Mouse (Mus musculus): ENCODE measurements around the gene Cnih1. TPM values are rescaled to one million over a fixed set of nuclear protein-coding genes. Genes with fewer than 3 reads are reported as not detected.
"Not testable (repeated sequence)": the region's sequence is repeated elsewhere in the genome, so short reads cannot be mapped to it uniquely, and the experiment has no call there.

Gene Cnih1
- polyA plus RNA-seq, 1 experiment from 2014 or later = 218 TPM

GRCm38 (mm10) chr14:46819961-46820360 is 31.8 kb upstream of the Cnih1 start:
- H3K4me3 ChIP-seq (ENCODE audit: low read depth, low read length); H3K27me3 ChIP-seq (ENCODE audit: control insufficient read depth, insufficient read depth, low read length); H3K4me2 ChIP-seq (ENCODE audit: low read depth, low read length); H3K9ac ChIP-seq (replicated peaks; ENCODE audit: low read depth, low read length); H3K4me1 ChIP-seq (ENCODE audit: control insufficient read depth, insufficient read depth, low read length); H3K36me3 ChIP-seq (ENCODE audit: control insufficient read depth, insufficient read depth, low read length); H3K9me3 ChIP-seq (ENCODE audit: control insufficient read depth, low read length); ATAC-seq (ENCODE audit: low read depth); H3K27ac ChIP-seq (ENCODE audit: low read depth, low read length): not testable (repeated sequence)
- 91% methylated on average over 5 of the region's 6 CpGs for WGBS

- 93% methylated on average over 7 of the region's 7 CpGs for WGBS
- ATAC-seq (ENCODE audit: low read depth) = no peak
- Histone ChIP-seq H3K27ac (ENCODE audit: low read depth, low read length) (no peak overlapping the region), H3K36me3 (ENCODE audit: control insufficient read depth, insufficient read depth, low read length) (peaks cover 4% of the 10 kb centered on the region; the same call in 1 of the 2 replicates), H3K4me1 (ENCODE audit: control insufficient read depth, insufficient read depth, low read length) (peaks cover 10% of the 10 kb centered on the region), H3K4me2 (ENCODE audit: low read depth, low read length) (no peak overlapping the region), H3K9ac (replicated peaks; ENCODE audit: low read depth, low read length) (no peak overlapping the region), H3K9me3 (ENCODE audit: control insufficient read depth, low read length) (no peaks in the 10 kb centered on the region), H3K4me3 (ENCODE audit: low read depth, low read length) (no peak overlapping the region), H3K27me3 (ENCODE audit: control insufficient read depth, insufficient read depth, low read length) (no peaks in the 10 kb centered on the region)
These were observed 30.5 kb upstream of the Cnih1 start for GRCm38 (mm10) chr14:46818743-46819142.

- Histone ChIP-seq H3K36me3 (ENCODE audit: control insufficient read depth, insufficient read depth, low read length) (peaks cover 6% of the 10 kb centered on the region; the same call in 1 of the 2 replicates), H3K9me3 (ENCODE audit: control insufficient read depth, low read length) (no peaks in the 10 kb centered on the region), H3K4me3 (ENCODE audit: low read depth, low read length) (no peak overlapping the region), H3K9ac (replicated peaks; ENCODE audit: low read depth, low read length) (no peak overlapping the region), H3K27me3 (ENCODE audit: control insufficient read depth, insufficient read depth, low read length) (no peaks in the 10 kb centered on the region), H3K27ac (ENCODE audit: low read depth, low read length) (no peak overlapping the region), H3K4me2 (ENCODE audit: low read depth, low read length) (no peak overlapping the region), H3K4me1 (ENCODE audit: control insufficient read depth, insufficient read depth, low read length) (peaks cover 10% of the 10 kb centered on the region)
- no peak for ATAC-seq (ENCODE audit: low read depth)
- WGBS = 95% methylated on average over 8 of the region's 8 CpGs
These were observed 28.9 kb upstream of the Cnih1 start for GRCm38 (mm10) chr14:46816916-46817622.

GRCm38 (mm10) chr14:46815640-46816039 is 27.4 kb upstream of the Cnih1 start:
- H3K9me3 ChIP-seq (ENCODE audit: control insufficient read depth, low read length) = no peaks in the 10 kb centered on the region
- peaks cover 12% of the 10 kb centered on the region for H3K36me3 ChIP-seq (ENCODE audit: control insufficient read depth, insufficient read depth, low read length)
- 89% methylated on average over 6 of the region's 6 CpGs for WGBS
- no peak overlapping the region for H3K9ac ChIP-seq (replicated peaks; ENCODE audit: low read depth, low read length)
- no peak overlapping the region for H3K4me2 ChIP-seq (ENCODE audit: low read depth, low read length)
- no peak overlapping the region for H3K27ac ChIP-seq (ENCODE audit: low read depth, low read length)
- no peak overlapping the region for H3K4me3 ChIP-seq (ENCODE audit: low read depth, low read length)
- no peak for ATAC-seq (ENCODE audit: low read depth)
- no peaks in the 10 kb centered on the region for H3K27me3 ChIP-seq (ENCODE audit: control insufficient read depth, insufficient read depth, low read length)
- peaks cover 3% of the 10 kb centered on the region for H3K4me1 ChIP-seq (ENCODE audit: control insufficient read depth, insufficient read depth, low read length)

- WGBS = 88% methylated on average over 3 of the region's 3 CpGs
These were observed 19.7 kb upstream of the Cnih1 start for GRCm38 (mm10) chr14:46807927-46808326.

GRCm38 (mm10) chr14:46806186-46806585 is 18.0 kb upstream of the Cnih1 start:
- Histone ChIP-seq H3K9ac (replicated peaks; ENCODE audit: low read depth, low read length) (no peak overlapping the region), H3K4me2 (ENCODE audit: low read depth, low read length) (no peak overlapping the region), H3K9me3 (ENCODE audit: control insufficient read depth, low read length) (no peaks in the 10 kb centered on the region), H3K4me1 (ENCODE audit: control insufficient read depth, insufficient read depth, low read length) (no peaks in the 10 kb centered on the region), H3K27ac (ENCODE audit: low read depth, low read length) (no peak overlapping the region), H3K36me3 (ENCODE audit: control insufficient read depth, insufficient read depth, low read length) (peaks cover 7% of the 10 kb centered on the region), H3K27me3 (ENCODE audit: control insufficient read depth, insufficient read depth, low read length) (no peaks in the 10 kb centered on the region), H3K4me3 (ENCODE audit: low read depth, low read length) (no peak overlapping the region)
- ATAC-seq (ENCODE audit: low read depth) = no peak
- WGBS = 83% methylated on average over 5 of the region's 5 CpGs

More at GRCm38 (mm10) chr14:46807927-46808326, 19.7 kb upstream of the Cnih1 start:
- Histone ChIP-seq H3K9me3 (ENCODE audit: control insufficient read depth, low read length) (no peaks in the 10 kb centered on the region), H3K27ac (ENCODE audit: low read depth, low read length) (no peak overlapping the region), H3K4me2 (ENCODE audit: low read depth, low read length) (no peak overlapping the region), H3K4me1 (ENCODE audit: control insufficient read depth, insufficient read depth, low read length) (no peaks in the 10 kb centered on the region), H3K4me3 (ENCODE audit: low read depth, low read length) (no peak overlapping the region), H3K27me3 (ENCODE audit: control insufficient read depth, insufficient read depth, low read length) (no peaks in the 10 kb centered on the region), H3K9ac (replicated peaks; ENCODE audit: low read depth, low read length) (no peak overlapping the region), H3K36me3 (ENCODE audit: control insufficient read depth, insufficient read depth, low read length) (peaks cover 9% of the 10 kb centered on the region)
- ATAC-seq (ENCODE audit: low read depth) = no peak

GRCm38 (mm10) chr14:46803791-46804190 is 15.6 kb upstream of the Cnih1 start:
- no peaks in the 10 kb centered on the region for H3K4me1 ChIP-seq (ENCODE audit: control insufficient read depth, insufficient read depth, low read length)

GRCm38 (mm10) chr14:46803259-46803658 is 15.0 kb upstream of the Cnih1 start:
- Histone ChIP-seq H3K4me1 (ENCODE audit: control insufficient read depth, insufficient read depth, low read length) (no peaks in the 10 kb centered on the region), H3K9ac (replicated peaks; ENCODE audit: low read depth, low read length) (no peak overlapping the region), H3K4me2 (ENCODE audit: low read depth, low read length) (no peak overlapping the region), H3K27ac (ENCODE audit: low read depth, low read length) (no peak overlapping the region), H3K9me3 (ENCODE audit: control insufficient read depth, low read length) (no peaks in the 10 kb centered on the region), H3K27me3 (ENCODE audit: control insufficient read depth, insufficient read depth, low read length) (no peaks in the 10 kb centered on the region), H3K36me3 (ENCODE audit: control insufficient read depth, insufficient read depth, low read length) (no peaks in the 10 kb centered on the region; the same call in 1 of the 2 replicates), H3K4me3 (ENCODE audit: low read depth, low read length) (no peak overlapping the region)
- WGBS = 93% methylated on average over 4 of the region's 4 CpGs
- ATAC-seq (ENCODE audit: low read depth) = no peak

More at GRCm38 (mm10) chr14:46803791-46804190, 15.6 kb upstream of the Cnih1 start:
- 91% methylated on average over 1 of the region's 1 CpGs for WGBS
- Histone ChIP-seq H3K27ac (ENCODE audit: low read depth, low read length) (no peak overlapping the region), H3K27me3 (ENCODE audit: control insufficient read depth, insufficient read depth, low read length) (no peaks in the 10 kb centered on the region), H3K4me3 (ENCODE audit: low read depth, low read length) (no peak overlapping the region), H3K4me2 (ENCODE audit: low read depth, low read length) (no peak overlapping the region), H3K36me3 (ENCODE audit: control insufficient read depth, insufficient read depth, low read length) (no peaks in the 10 kb centered on the region; the same call in 1 of the 2 replicates), H3K9ac (replicated peaks; ENCODE audit: low read depth, low read length) (no peak overlapping the region), H3K9me3 (ENCODE audit: control insufficient read depth, low read length) (no peaks in the 10 kb centered on the region)
- ATAC-seq (ENCODE audit: low read depth) = no peak

GRCm38 (mm10) chr14:46800684-46801345 is 12.6 kb upstream of the Cnih1 start:
- H3K9me3 ChIP-seq (ENCODE audit: control insufficient read depth, low read length) = no peaks in the 10 kb centered on the region
- no peak for ATAC-seq (ENCODE audit: low read depth)
- H3K27ac ChIP-seq (ENCODE audit: low read depth, low read length) = no peak overlapping the region
- WGBS = 87% methylated on average over 3 of the region's 3 CpGs
- no peaks in the 10 kb centered on the region for H3K4me1 ChIP-seq (ENCODE audit: control insufficient read depth, insufficient read depth, low read length)
- H3K4me3 ChIP-seq (ENCODE audit: low read depth, low read length) = no peak overlapping the region
- H3K36me3 ChIP-seq (ENCODE audit: control insufficient read depth, insufficient read depth, low read length) = no peaks in the 10 kb centered on the region; the same call in 1 of the 2 replicates
- H3K4me2 ChIP-seq (ENCODE audit: low read depth, low read length) = no peak overlapping the region
- no peak overlapping the region for H3K9ac ChIP-seq (replicated peaks; ENCODE audit: low read depth, low read length)
- H3K27me3 ChIP-seq (ENCODE audit: control insufficient read depth, insufficient read depth, low read length) = no peaks in the 10 kb centered on the region

Measured in neural tube, embryonic 14.5 days (tissue).